Mouse (Mus musculus): ENCODE measurements around the gene Phactr4.

- TF ChIP-seq CTCF (IDR thresholded peaks at IDR 0.05; ENCODE audit: low read depth) = no peak
- no peak for TF ChIP-seq EP300 (IDR thresholded peaks at IDR 0.05; ENCODE audit: low read depth)
These were observed 72.1 kb downstream of the Phactr4 start for GRCm38 (mm10) chr4:132350123-132350740.

Measured in heart, postnatal 0 days (tissue).